Mouse (Mus musculus) left cerebral cortex, postnatal 14 days (tissue): ENCODE results near the gene Cysltr1. TPM values are rescaled to one million over a fixed set of nuclear protein-coding genes. Genes with fewer than 3 reads are reported as not detected.

Experiments used
- DNase-seq, 2 experiments: peaks; one replicate each; pipeline ENCODE4 v3.0.0; 2021 to 2022; ENCODE audit warnings: low spot score in 2 of 2, mixed read lengths in 1 of 2
- intact Hi-C: fragments of 180-260 bp; cut with DNase I; formaldehyde crosslinking; loops from one replicate; pipeline ENCODE4 v1.15.1; 2025
- long read RNA-seq, 2 experiments: library from polyadenylated mRNA; stranded (forward); transcript quantifications; one replicate each; pipeline ENCODE4 v2.0.0; 2021
- total RNA-seq, 2 experiments: library from RNA; stranded (reverse); gene quantifications; 2 replicates each; pipeline ENCODE4 v1.2.3; 2021

The Cysltr1 gene
- total RNA-seq, result under 1 TPM; 0.26 to 0.80 TPM
- long read RNA-seq, experiment 1, full-length matches to known transcripts, result 1 of 1 reads
- long read RNA-seq, experiment 1, partial matches to known transcripts, result 0 of 1 reads
- long read RNA-seq, experiment 1, other reads (novel, unspliced or antisense), result 0 of 1 reads
- long read RNA-seq, experiment 2, result 0 reads

DNA sequence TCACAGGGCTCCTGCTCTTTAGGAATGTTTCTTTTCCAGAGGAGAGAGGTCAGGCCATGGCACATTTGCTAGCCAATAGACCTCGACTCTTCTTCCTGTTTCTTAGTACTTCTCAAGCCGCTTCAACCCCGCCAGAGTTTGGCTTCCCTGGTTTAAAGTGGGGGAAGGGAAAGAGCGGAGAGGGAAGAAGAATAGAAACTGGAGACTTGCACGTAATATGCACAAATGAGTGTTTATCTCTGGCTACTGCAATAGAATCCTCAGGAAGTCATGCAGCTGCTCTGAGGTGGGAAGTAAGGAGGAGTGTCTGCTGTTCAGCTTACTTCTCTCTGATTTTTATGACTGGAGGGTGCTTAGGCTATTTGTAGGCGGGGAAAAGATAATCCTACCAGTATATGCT, at the start of gene Cysltr1:
TSS of gene Cysltr1 (minus strand) at position 294 of the 400 bp plus-strand sequence.
- intact Hi-C loops, result no loop called here

DNA sequence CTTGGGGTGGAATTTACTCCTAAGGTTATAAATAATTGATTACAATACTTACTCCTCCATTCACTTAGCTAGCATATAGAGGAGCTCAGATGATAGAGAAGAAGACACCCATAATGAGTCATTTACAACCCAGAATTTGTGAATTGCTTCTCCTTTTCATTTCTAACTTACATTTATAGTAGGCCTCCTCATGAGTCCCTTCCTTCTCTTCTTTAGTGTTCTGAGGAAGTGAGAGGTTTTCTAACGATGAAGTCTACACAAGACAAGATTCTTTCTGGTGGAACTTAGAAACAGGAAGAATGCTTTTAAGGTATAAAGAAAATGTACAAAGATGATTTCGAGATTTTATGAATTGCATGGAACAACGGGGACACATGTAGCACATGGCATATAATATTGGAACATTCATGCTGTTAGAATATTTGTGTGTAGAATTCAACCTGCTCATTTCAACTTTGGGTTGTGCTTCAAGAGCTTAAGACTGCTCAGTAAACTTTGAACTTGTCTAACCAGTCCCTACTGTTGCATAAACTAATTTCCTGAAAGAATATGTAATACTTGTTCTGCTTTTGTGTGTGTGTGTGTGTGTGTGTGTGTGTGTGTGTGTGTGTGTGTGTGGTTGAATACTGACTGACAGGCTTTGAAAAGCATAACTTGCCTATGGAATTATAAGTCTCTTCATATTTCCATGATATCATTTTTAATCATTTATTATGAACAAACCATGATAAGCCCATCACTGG, 31.5 kb upstream of the Cysltr1 start:
- no peak for DNase-seq
- intact Hi-C loops, result no loop called here

More for the DNA sequence above, at the start of gene Cysltr1:
- DNase-seq, result no peak

DNA sequence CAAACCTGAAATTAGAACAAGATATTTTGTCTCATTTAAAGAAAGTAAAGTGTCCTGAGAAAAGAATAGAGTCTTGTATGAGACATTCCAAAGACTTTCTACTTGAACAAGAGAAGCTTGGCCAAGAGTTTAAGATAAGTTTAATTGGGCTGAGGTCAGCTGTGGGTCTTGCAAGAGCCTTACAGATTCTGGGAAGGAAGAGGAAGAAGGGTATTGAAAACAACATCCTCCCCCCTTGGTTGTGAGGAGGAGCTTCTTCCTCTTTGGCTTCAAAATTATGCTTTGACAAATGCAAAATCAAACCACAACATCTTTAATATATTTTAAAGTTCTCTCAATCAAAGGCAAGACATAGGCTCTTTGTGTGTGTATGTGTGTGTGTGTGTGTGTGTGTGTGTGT, 30.1 kb upstream of the Cysltr1 start:
- intact Hi-C loops, result no loop called here
- no peak for DNase-seq

DNA sequence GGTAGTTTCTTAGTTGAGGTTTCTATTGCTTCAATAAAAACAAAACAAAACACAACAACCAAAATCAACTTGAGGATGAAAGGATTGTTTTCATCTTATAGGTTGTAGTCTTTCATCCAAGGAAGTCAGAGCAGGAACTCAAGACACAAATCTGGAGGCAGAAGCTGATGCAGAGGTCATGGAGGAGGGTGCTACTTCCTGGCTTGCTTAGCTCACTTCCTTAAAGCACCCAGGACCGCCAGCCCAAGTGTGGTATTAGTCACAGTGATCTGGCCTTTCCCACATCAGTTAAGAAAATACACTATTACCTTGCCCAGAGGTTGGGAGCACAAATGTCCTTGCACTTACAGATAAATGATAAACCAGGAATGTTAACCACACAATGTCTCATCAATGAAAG, 25.0 kb upstream of the Cysltr1 start:
- intact Hi-C loops, result no loop called here
- DNase-seq, result no peak

DNA sequence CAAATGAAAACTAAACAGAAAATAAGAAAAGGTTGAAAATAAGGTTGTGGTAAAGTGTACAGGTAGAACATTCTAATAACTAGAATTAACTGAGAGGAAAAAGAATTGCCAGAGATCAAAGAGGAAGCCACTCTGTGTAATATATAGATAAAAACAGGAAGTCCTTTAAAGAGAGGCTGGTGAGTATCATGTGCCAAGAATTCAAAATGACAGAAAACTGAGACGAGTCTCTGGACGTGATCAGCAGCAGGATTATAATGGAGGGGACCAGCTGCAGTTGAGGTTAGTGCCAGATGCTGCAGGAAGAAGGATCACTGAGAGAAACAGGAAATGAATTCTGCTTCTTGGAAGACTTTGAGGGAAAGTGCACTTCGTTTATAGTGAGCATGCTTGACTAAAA, 20.2 kb upstream of the Cysltr1 start:
- DNase-seq, result no peak
- intact Hi-C loops, result no loop called here

DNA sequence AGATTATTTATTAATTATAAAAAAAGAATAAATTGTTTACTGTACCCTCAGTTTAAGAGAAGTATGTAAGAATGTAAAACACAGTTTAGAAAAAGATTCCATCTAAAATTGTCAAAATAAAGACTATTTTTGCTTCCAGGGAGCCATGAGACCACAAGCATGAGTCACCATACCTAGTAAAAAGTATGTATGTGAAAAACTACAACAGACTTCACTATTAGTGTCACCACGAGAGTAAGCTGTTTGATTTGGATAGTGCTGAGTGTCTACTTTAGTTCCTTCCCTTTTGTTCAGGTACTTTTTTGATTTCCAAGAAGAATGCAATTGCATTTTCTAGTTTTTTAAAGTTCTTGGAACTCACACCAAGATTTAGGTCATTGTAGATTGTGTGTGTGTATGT, 19.0 kb upstream of the Cysltr1 start:
- intact Hi-C loops, result no loop called here
- no peak for DNase-seq

DNA sequence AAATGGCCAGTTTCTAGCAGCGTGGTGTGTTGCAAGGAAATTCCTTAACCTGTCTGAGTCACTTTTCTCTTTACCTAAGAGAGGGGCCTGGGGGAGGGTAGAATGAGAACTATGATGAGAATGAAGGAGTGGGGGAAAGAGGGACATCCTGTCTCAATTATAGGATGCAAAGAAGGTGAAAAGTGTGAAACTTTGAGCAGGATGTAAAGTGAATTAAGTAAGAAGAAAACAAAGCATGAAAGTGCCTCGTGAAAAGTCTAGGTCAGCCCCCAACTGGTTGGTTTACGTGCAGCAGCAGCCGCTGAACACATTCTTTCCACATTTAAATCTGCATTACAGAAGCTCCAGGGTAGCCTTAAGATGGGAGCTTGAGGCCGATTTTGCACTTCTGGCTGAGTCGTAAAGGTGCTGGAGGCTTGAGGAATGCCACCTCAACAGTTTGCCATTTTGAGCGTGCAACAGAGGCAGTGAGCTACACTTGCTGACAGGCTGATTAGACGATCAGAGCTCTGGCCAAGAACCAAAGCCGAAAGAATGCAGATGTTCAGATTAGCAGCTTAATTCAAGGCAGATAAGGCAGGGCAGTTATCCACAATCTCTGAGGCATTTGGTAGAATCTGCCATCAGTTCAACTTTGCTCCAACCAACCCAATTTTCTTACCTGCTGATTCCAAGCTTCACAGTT, 763 bp downstream of the Cysltr1 start:
- no peak for DNase-seq
- intact Hi-C loops, result no loop called here

DNA sequence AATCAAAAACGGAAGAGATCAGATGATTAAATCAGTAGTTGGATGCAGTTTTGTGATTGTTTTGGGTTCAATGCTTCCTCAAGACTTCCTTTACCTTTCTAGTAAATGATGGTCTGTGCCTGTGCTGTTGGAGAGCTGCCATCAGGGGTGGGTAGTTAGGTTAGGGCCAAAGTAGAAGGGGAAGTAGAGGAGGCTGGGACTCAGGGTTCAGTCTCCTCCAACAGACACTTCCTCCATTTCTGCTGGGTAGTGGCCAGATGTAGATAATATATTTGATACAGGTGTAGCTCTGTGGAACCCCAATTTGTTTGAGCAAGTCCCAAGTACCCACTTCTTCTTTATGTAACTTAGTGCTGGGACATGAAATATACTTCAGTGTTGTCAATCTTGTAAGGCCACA, 7.6 kb downstream of the Cysltr1 start:
- intact Hi-C loops, result no loop called here
- no peak for DNase-seq

DNA sequence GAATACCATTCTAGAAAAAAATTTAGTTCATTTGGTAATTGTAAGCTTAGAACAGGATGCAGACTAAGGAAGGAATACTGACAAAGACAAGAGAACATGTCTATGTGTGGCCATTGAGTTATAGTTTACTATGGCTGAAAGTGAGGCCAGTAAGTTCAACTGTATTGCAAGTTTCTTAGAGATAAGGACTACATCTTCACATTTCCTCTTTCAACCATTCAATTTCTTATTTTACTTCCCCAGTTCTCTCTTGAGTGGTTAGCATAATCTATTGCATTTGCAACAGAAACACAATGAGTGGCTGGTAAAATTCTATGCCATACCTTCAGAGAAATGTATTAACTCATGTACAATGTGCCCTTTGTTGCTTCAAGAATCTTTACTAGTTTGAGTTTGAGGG, 9.6 kb downstream of the Cysltr1 start:
- intact Hi-C loops, result no loop called here

DNA sequence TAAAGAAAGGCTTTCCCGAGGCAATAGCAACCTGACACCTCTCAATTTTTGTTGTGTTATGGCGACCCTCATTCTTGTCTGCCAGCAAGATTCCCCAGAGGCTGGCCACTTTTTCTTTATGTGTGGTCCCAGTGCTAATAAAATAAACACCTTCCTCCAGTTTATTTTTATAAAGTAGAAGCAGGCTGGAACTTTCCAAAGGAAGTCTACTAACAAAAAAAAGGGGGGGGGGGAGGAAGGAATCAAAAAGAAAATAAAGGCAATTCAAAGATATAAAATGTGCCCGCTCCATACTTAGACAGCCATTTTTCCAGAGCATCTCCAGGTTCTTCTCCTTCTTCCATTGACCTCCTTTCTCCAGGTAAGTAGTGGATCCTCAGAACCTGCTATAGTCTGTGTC, 20.6 kb downstream of the Cysltr1 start, which contains the start of gene Gm5127:
TSS of gene Gm5127 (plus strand) at position 301 of the 400 bp plus-strand sequence.
- no peak for DNase-seq
- intact Hi-C loops, result loop anchor here (5.0 kb wide), 1 partner anchor 184 kb away; no protein-coding TSS in a partner anchor

More for the DNA sequence above, 9.6 kb downstream of the Cysltr1 start:
- no peak for DNase-seq

DNA sequence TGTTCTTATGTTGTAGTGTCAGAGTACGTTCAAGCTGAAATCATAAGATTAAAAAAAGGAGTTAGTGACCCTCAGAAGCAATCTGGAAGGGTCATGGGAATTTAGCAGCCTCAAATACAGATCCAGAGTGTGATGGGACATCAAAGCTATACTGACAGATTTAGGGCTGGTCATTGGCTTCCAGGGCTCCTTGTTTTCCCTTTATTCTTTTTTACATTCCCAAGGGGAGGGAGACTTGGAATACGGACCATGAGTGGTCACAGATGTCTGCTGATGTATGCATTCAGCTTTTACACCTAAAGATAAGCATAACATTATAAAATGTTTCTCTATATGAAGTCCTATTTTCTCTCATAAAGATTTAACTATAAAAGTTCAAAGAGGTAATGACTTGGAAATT, 21.3 kb downstream of the Cysltr1 start:
- DNase-seq, result no peak
- intact Hi-C loops, result loop anchor here (5.0 kb wide), 1 partner anchor 185 kb away; no protein-coding TSS in a partner anchor

DNA sequence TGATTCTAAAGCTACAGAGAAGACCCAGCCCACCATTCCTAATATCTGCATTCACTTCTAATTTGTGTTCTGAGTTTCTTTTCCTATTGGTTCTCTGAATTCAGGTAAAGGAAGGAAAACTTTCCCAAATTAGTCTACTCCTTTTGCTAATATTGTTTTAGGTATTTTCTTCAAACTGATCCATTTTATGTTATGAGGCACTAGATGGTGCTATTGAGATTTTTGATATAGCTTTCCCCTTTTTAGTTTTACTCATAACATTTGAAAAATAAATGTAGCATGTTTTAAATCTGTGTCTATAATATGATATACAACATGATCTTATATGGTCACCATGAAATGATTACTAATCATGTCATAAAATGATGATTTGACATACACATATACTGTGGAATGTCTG, 23.1 kb downstream of the Cysltr1 start:
- DNase-seq, result no peak
- intact Hi-C loops, result loop anchor here (5.0 kb wide), 1 partner anchor 187 kb away; no protein-coding TSS in a partner anchor

DNA sequence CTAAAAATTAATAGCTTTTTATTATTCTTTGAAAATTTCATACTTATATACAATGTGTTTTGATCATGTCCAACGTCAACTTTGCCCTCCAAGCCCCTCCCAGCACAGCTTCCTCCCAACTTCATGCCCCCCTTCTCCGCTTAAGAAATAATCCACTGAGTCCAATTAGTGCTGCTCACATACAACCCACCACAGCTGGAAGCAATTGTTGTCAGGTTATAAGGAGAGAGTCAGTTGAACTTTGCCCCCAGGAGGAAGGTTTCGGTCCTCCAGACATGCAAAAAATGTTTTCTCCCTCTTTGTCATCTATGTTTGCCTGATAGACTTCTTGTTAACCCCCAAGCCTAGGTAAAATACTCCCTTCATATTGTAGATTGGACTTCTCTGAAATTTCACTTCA, 24.5 kb downstream of the Cysltr1 start:
- no peak for DNase-seq
- intact Hi-C loops, result loop anchor here (10.0 kb wide), 1 partner anchor 586 kb away; no protein-coding TSS in a partner anchor

DNA sequence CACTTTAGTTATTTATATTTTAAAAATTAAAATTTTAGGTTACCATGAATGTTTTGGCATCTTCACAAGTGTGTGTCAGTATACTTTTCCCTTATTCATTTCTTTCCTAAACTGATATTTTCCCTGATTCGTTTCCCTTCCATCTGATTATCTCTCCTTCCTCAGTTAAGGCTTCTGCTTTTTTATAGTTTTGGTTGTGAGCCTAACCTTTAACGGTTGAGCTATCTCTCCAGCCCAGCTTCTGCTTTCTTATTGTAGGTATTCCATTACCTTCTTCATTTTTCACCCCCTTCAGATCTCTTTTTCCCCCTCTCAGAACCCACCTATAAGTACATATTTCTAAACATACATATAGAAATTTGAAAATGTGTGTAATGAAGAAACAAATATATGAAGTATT, 48.0 kb downstream of the Cysltr1 start:
- no peak for DNase-seq
- intact Hi-C loops, result no loop called here

DNA sequence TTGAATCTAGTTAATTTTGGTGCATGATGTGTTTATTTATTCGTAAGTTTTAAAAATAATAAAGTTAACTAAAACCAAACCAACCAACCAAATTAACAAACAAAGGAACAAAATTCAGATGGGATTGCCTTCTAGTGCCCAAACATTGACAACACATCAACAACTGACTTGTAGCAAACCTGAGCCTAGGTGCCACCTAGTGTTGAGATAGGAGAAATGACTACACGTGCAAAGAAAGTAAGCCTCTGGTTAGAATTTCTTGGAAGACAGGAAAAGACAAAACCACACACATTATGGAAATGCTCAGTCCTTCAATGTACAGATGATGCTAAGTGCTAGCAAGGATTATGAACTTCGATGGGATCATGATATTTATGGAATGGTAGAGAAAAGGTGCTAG, 67.1 kb downstream of the Cysltr1 start:
- intact Hi-C loops, result no loop called here
- no peak for DNase-seq

Other genes starting within 250 kb of the Cysltr1 start
- not detected for gene Fndc3c1, start 118.3 kb downstream of the Cysltr1 start, total RNA-seq
- gene Gm5127, start 20.5 kb downstream of the Cysltr1 start, total RNA-seq, result under 1 TPM; 0.20 to 0.82 TPM
- gene Rtl3, start 237.0 kb upstream of the Cysltr1 start, total RNA-seq, result under 1 TPM; 0.15 to 0.22 TPM